Comparison of ENCODE assay signal across 28 mouse cellular contexts in genomic region chr14:23817585-23817984, GRCm38 (mm10).
DNase-seq lines count a peak whose midpoint lies in the region; ATAC-seq and TF ChIP-seq lines count a peak whose summit lies in the region.
"Had no signal": no experiment of that assay in that cellular context is flagged by ENCODE, and none has a peak within 500 bp of the region (broad histone marks: within the 10 kb centered on the region; RNA-seq: fewer than 3 reads in every experiment).

No protein-coding gene starts in this region.

- no peak overlapping the region for H3K9ac ChIP-seq in forebrain, embryonic 14.5 days (ENCODE audit: low read length)
- no peak overlapping the region for H3K9ac ChIP-seq in forebrain, embryonic 15.5 days (replicated peaks)
- H3K9ac ChIP-seq in hindbrain, postnatal 0 days (replicated peaks; ENCODE audit: low read length): no peak overlapping the region
- no peak overlapping the region for H3K9ac ChIP-seq in stomach, embryonic 15.5 days
- H3K9ac ChIP-seq: forebrain, embryonic 13.5 days; hindbrain, embryonic 14.5 days; intestine, embryonic 15.5 days; limb, embryonic 12.5 days; liver, embryonic 15.5 days; lung, embryonic 15.5 days; midbrain, embryonic 13.5 days had no signal

- H3K27me3 ChIP-seq in forebrain, embryonic 14.5 days (replicated peaks; ENCODE audit: control insufficient read depth, insufficient read depth, low read length): no peaks in the 10 kb centered on the region
- no peaks in the 10 kb centered on the region for H3K27me3 ChIP-seq in forebrain, embryonic 15.5 days
- H3K27me3 ChIP-seq in hindbrain, postnatal 0 days (ENCODE audit: insufficient read depth, low read length): no peaks in the 10 kb centered on the region
- no peaks in the 10 kb centered on the region for H3K27me3 ChIP-seq in hindbrain, embryonic 10.5 days (ENCODE audit: insufficient read depth, poor library complexity, severe bottlenecking)
- H3K27me3 ChIP-seq in stomach, embryonic 15.5 days (replicated peaks): no peaks in the 10 kb centered on the region
- H3K27me3 ChIP-seq: forebrain, embryonic 13.5 days; intestine, embryonic 15.5 days; limb, embryonic 12.5 days; liver, embryonic 15.5 days; lung, embryonic 15.5 days; megakaryocyte, embryonic 14.5 days; midbrain, embryonic 13.5 days; Patski had no signal

- H3K4me1 ChIP-seq in forebrain, embryonic 14.5 days (ENCODE audit: control insufficient read depth, insufficient read depth, low read length): no peaks in the 10 kb centered on the region
- peaks cover 5% of the 10 kb centered on the region; the same call in 1 of the 2 replicates for H3K4me1 ChIP-seq in forebrain, embryonic 15.5 days
- H3K4me1 ChIP-seq in hindbrain, postnatal 0 days (ENCODE audit: insufficient read depth, low read length): no peaks in the 10 kb centered on the region
- no peaks in the 10 kb centered on the region for H3K4me1 ChIP-seq in hindbrain, embryonic 10.5 days (replicated peaks)
- no peaks in the 10 kb centered on the region for H3K4me1 ChIP-seq in stomach, embryonic 15.5 days
- H3K4me1 ChIP-seq: forebrain, embryonic 13.5 days; intestine, embryonic 15.5 days; limb, embryonic 12.5 days; liver, embryonic 15.5 days; lung, embryonic 15.5 days; megakaryocyte, embryonic 14.5 days; midbrain, embryonic 13.5 days had no signal

- peak; percentile 37 for DNase-seq in forebrain, embryonic 14.5 days (ENCODE audit: low spot score)
- DNase-seq in hindbrain, postnatal 0 days (ENCODE audit: low spot score): peak; percentile 63
- DNase-seq in hindbrain, embryonic 10.5 days (ENCODE audit: low spot score): no peak
- peak; percentile 68 for DNase-seq in brain, adult 2 months (ENCODE audit: low read depth, low spot score)
- DNase-seq: adrenal gland, postnatal 10 days; cerebellum, adult 11-12 months; cerebellum, postnatal 36 days; gastrocnemius, postnatal 25 days; heart, adult 18-20 months; heart, postnatal 36 days; kidney, adult 2 months; kidney, postnatal 36 days; lung, postnatal 36 days; right cerebral cortex, postnatal 25 days had no signal

- no peaks in the 10 kb centered on the region for H3K36me3 ChIP-seq in forebrain, embryonic 14.5 days (ENCODE audit: control insufficient read depth, insufficient read depth, low read length)
- H3K36me3 ChIP-seq in forebrain, embryonic 15.5 days: no peaks in the 10 kb centered on the region
- no peaks in the 10 kb centered on the region for H3K36me3 ChIP-seq in hindbrain, postnatal 0 days (ENCODE audit: insufficient read depth, low read length)
- H3K36me3 ChIP-seq in hindbrain, embryonic 10.5 days: no peaks in the 10 kb centered on the region
- no peaks in the 10 kb centered on the region for H3K36me3 ChIP-seq in stomach, embryonic 15.5 days
- H3K36me3 ChIP-seq: intestine, embryonic 15.5 days; limb, embryonic 12.5 days; liver, embryonic 15.5 days; lung, embryonic 15.5 days; midbrain, embryonic 13.5 days had no signal

- ATAC-seq in forebrain, embryonic 14.5 days: no peak
- no peak for ATAC-seq in forebrain, embryonic 15.5 days (replicated peaks)
- peak; percentile 32; the same call in 1 of the 2 replicates for ATAC-seq in hindbrain, postnatal 0 days
- no peak for ATAC-seq in stomach, embryonic 15.5 days (ENCODE audit: insufficient read depth, low FRiP score, low read depth)
- no peak for ATAC-seq in megakaryocyte progenitor cell, adult 5-6 weeks (replicated peaks; ENCODE audit: poor library complexity)
- ATAC-seq: forebrain, embryonic 13.5 days; intestine, embryonic 15.5 days; midbrain, embryonic 13.5 days; Patski had no signal

- no peak for TF ChIP-seq CTCF in hindbrain, postnatal 0 days (IDR thresholded peaks at IDR 0.05; ENCODE audit: low read depth)

- H3K4me2 ChIP-seq in forebrain, embryonic 14.5 days (ENCODE audit: low read length): no peak overlapping the region
- H3K4me2 ChIP-seq in forebrain, embryonic 15.5 days (replicated peaks): no peak overlapping the region
- H3K4me2 ChIP-seq in hindbrain, postnatal 0 days (ENCODE audit: low read depth, low read length): no peak overlapping the region
- H3K4me2 ChIP-seq in stomach, embryonic 15.5 days: no peak overlapping the region
- H3K4me2 ChIP-seq: forebrain, embryonic 13.5 days; heart, embryonic 11.5 days; hindbrain, embryonic 14.5 days; intestine, embryonic 15.5 days; limb, embryonic 12.5 days; liver, embryonic 15.5 days; lung, embryonic 15.5 days; midbrain, embryonic 13.5 days had no signal

- no peak overlapping the region for H3K4me3 ChIP-seq in forebrain, embryonic 14.5 days (ENCODE audit: low read depth, low read length)
- no peak overlapping the region for H3K4me3 ChIP-seq in forebrain, embryonic 15.5 days
- H3K4me3 ChIP-seq in hindbrain, postnatal 0 days (ENCODE audit: low read length): no peak overlapping the region
- H3K4me3 ChIP-seq in hindbrain, embryonic 10.5 days: no peak overlapping the region
- H3K4me3 ChIP-seq in stomach, embryonic 15.5 days (replicated peaks): no peak overlapping the region
- H3K4me3 ChIP-seq: forebrain, embryonic 13.5 days; intestine, embryonic 15.5 days; layer of hippocampus, adult 2 months; limb, embryonic 12.5 days; liver, embryonic 15.5 days; lung, embryonic 15.5 days; megakaryocyte, embryonic 14.5 days; midbrain, embryonic 13.5 days had no signal

- no peaks in the 10 kb centered on the region for H3K9me3 ChIP-seq in forebrain, embryonic 14.5 days (replicated peaks; ENCODE audit: control insufficient read depth, low read length)
- H3K9me3 ChIP-seq in forebrain, embryonic 15.5 days: no peaks in the 10 kb centered on the region
- H3K9me3 ChIP-seq in hindbrain, postnatal 0 days (ENCODE audit: low read length): no peaks in the 10 kb centered on the region
- H3K9me3 ChIP-seq in hindbrain, embryonic 10.5 days: no peaks in the 10 kb centered on the region
- no peaks in the 10 kb centered on the region for H3K9me3 ChIP-seq in stomach, embryonic 15.5 days
- H3K9me3 ChIP-seq: forebrain, embryonic 13.5 days; intestine, embryonic 15.5 days; limb, embryonic 12.5 days; liver, embryonic 15.5 days; lung, embryonic 15.5 days; megakaryocyte, embryonic 14.5 days; midbrain, embryonic 13.5 days had no signal

- 92% methylated on average over 3 of the region's 3 CpGs for WGBS in forebrain, embryonic 14.5 days
- 93% methylated on average over 3 of the region's 3 CpGs for WGBS in forebrain, embryonic 15.5 days
- 82% methylated on average over 3 of the region's 3 CpGs for WGBS in hindbrain, postnatal 0 days
- WGBS in hindbrain, embryonic 10.5 days: 91% methylated on average over 3 of the region's 3 CpGs
- WGBS in stomach, embryonic 15.5 days: 78% methylated on average over 3 of the region's 3 CpGs

- no peak overlapping the region for H3K27ac ChIP-seq in forebrain, embryonic 14.5 days (ENCODE audit: low read depth, low read length)
- H3K27ac ChIP-seq in forebrain, embryonic 15.5 days (replicated peaks): no peak overlapping the region
- no peak overlapping the region for H3K27ac ChIP-seq in hindbrain, postnatal 0 days
- H3K27ac ChIP-seq in hindbrain, embryonic 10.5 days: no peak overlapping the region
- H3K27ac ChIP-seq in stomach, embryonic 15.5 days: peak overlapping the region; percentile 35; the same call in 1 of the 2 replicates
- H3K27ac ChIP-seq: forebrain, embryonic 13.5 days; hindbrain, embryonic 14.5 days; intestine, embryonic 15.5 days; layer of hippocampus, adult 2 months; limb, embryonic 12.5 days; liver, embryonic 15.5 days; lung, embryonic 15.5 days; midbrain, embryonic 13.5 days had no signal
